Mouse (Mus musculus) limb, embryonic 14.5 days (tissue): ENCODE results near the gene Pibf1. TPM values are rescaled to one million over a fixed set of nuclear protein-coding genes. Genes with fewer than 3 reads are reported as not detected.

Experiments
- ATAC-seq: fragments of 200-750 bp; cut with Nextera tagmentation; 2 replicates; pipeline ENCODE4 v1.8.0; 2017; ENCODE audit warnings: low read depth, moderate number of reproducible peaks, moderate TSS enrichment; ENCODE audit not compliant: low FRiP score
- DNase-seq: peaks from one replicate; pipeline ENCODE4 v3.0.0-alpha.2; 2015; ENCODE audit warnings: low spot score
- H3K27ac ChIP-seq: fragments of 300-500 bp; sonication (generic); replicated peaks from 2 replicates; pipeline ENCODE4 v1.5.1; 2014; ENCODE audit warnings: low read depth, mild to moderate bottlenecking, low read length, moderate library complexity, mixed read lengths
- H3K27me3 ChIP-seq: fragments of 300-500 bp; sonication (generic); 2 replicates; pipeline ENCODE4 v1.6.1; 2014; ENCODE audit warnings: low read length, mixed read lengths; ENCODE audit not compliant: control insufficient read depth, insufficient read depth
- H3K36me3 ChIP-seq: fragments of 300-500 bp; sonication (generic); 2 replicates; pipeline ENCODE4 v1.6.1; 2014; ENCODE audit warnings: mild to moderate bottlenecking, low read length, moderate library complexity, mixed read lengths; ENCODE audit not compliant: control insufficient read depth, insufficient read depth
- H3K4me1 ChIP-seq: fragments of 300-500 bp; sonication (generic); 2 replicates; pipeline ENCODE4 v1.6.1; 2014; ENCODE audit warnings: antibody characterized with exemption, low read length, mixed read lengths; ENCODE audit not compliant: control insufficient read depth, insufficient read depth
- H3K4me2 ChIP-seq: fragments of 300-500 bp; sonication (generic); replicated peaks from 2 replicates; pipeline ENCODE4 v1.6.1; 2014; ENCODE audit warnings: low read depth, mild to moderate bottlenecking, low read length, moderate library complexity; ENCODE audit not compliant: severe bottlenecking
- H3K4me3 ChIP-seq: fragments of 300-500 bp; sonication (generic); replicated peaks from 2 replicates; pipeline ENCODE4 v1.5.1; 2014; ENCODE audit warnings: low read length
- H3K9ac ChIP-seq: fragments of 300-500 bp; sonication (generic); 2 replicates; pipeline ENCODE4 v1.6.1; 2014; ENCODE audit warnings: mild to moderate bottlenecking, low read depth, low read length, moderate library complexity; ENCODE audit not compliant: severe bottlenecking
- H3K9me3 ChIP-seq: fragments of 300-500 bp; sonication (generic); 2 replicates; pipeline ENCODE4 v1.6.1; 2016; ENCODE audit warnings: low read length; ENCODE audit not compliant: control insufficient read depth
- POLR2A ChIP-seq: fragments of 200-500 bp; IDR thresholded peaks from 2 replicates; pipeline ENCODE4 v1.8.0; 2012; ENCODE audit warnings: inconsistent platforms, mild to moderate bottlenecking, moderate library complexity, borderline replicate concordance; ENCODE audit not compliant: insufficient read depth, insufficient read length; ENCODE audit errors: extremely low read depth
- WGBS: fragments of 180-500 bp; shearing (Covaris S2); extraction: QIAGEN DNeasy Blood & Tissue Kit; methylation state at CpG from one replicate; pipeline ENCODE4 v1.1.7; 2014; 5-methylcytosine and 5-hydroxymethylcytosine counted together
- polyA plus RNA-seq, 2 experiments: library from polyadenylated mRNA; depleted of rRNA in 1 of 2; stranded (reverse) in 1 of 2; unstranded in 1 of 2; fragments of >200 nt; fragmentation: Nextera tagmentation in 1 of 2; extraction: Ambion mirVana in 1 of 2; gene quantifications; 2 replicates each; pipeline versions ENCODE4 v1.2.1 to v1.2.3; 2012 to 2014

Gene Pibf1
- polyA plus RNA-seq, 2 experiments: 9.8 to 14.5 TPM

DNA sequence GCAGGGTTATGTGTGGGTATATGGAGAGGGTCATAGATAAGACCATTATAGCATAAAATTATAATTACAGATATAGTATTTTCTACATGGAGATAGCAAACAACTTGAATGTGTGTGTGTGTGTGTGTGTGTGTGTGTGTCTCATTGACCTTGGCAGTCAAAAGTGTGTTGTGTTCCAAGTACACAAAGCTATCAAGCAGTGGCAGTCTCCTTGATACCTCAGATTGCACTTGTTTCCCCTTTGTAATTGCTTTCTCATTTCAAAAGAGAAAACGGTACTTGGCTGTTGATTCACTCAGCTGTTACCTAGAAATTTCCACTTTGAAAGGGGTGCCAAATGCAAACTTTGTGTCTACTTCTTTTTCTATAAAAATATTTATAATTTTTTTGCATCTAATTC, 28.3 kb downstream of the Pibf1 start:
- ATAC-seq (no peak), DNase-seq (no peak)
- H3K4me1 ChIP-seq: no peaks in the 10 kb centered on the region
- no peak for TF ChIP-seq POLR2A
- no peaks in the 10 kb centered on the region for H3K27me3 ChIP-seq
- WGBS: 93% methylated on average over 1 of the region's 1 CpGs
- H3K4me2 ChIP-seq: no peak overlapping the region
- no peak overlapping the region for H3K9ac ChIP-seq
- H3K4me3 ChIP-seq: no peak overlapping the region
- H3K36me3 ChIP-seq: 0 out of 2 replicates have a peak, but pooled peaks cover 7% of the 10 kb centered on the region
- H3K9me3 ChIP-seq: no peaks in the 10 kb centered on the region
- H3K27ac ChIP-seq: no peak overlapping the region

DNA sequence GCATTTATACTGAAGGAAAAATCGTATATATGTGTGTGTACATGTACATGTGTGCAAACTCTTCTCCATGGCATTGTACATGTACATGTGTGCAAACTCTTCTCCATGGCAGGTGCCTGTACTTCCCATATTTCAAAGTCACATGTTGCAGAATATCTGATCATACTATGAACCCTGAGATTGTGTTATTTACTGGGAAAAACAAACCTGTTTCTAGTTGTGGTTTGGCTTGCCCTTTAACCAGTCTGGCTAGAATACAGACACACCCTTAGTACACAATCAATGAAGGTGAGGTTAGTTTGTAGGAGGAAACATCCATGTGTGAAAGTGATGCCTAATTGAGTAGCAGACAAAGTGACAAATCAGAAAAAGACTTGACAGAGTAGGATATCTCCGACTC, 29.8 kb downstream of the Pibf1 start:
- H3K9me3 ChIP-seq: no peaks in the 10 kb centered on the region
- H3K27me3 ChIP-seq: no peaks in the 10 kb centered on the region
- TF ChIP-seq POLR2A: no peak
- peaks cover 8% of the 10 kb centered on the region; the same call in 1 of the 2 replicates for H3K36me3 ChIP-seq
- ATAC-seq: no peak
- no peak overlapping the region for H3K4me3 ChIP-seq
- WGBS: 91% methylated on average over 2 of the region's 2 CpGs
- H3K4me2 ChIP-seq: no peak overlapping the region
- no peak for DNase-seq
- no peaks in the 10 kb centered on the region for H3K4me1 ChIP-seq
- no peak overlapping the region for H3K9ac ChIP-seq
- H3K27ac ChIP-seq: no peak overlapping the region

DNA sequence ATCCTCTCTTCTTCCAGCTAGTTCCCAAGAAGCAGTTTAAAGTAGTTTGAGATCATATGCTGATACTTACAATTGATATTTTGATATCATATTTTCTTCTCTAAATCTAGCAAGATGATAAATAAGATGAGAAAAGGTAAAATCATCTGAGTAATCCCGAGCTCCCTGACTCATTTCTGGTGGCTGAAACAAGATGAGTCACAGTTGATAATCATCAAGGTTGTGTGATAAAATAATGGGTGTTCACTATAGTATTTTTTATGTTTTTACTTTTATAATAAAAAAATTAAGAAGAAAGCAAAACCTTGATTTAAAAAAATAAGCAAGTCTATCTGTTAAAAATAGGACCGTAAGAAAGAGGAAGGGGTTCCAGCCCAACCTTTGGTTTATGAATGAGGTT, 34.8 kb downstream of the Pibf1 start:
- Histone ChIP-seq H3K27me3 (no peaks in the 10 kb centered on the region), H3K9me3 (no peaks in the 10 kb centered on the region), H3K4me2 (no peak overlapping the region), H3K36me3 (peaks cover 17% of the 10 kb centered on the region), H3K27ac (no peak overlapping the region), H3K9ac (no peak overlapping the region), H3K4me1 (no peaks in the 10 kb centered on the region), H3K4me3 (no peak overlapping the region)
- TF ChIP-seq POLR2A: no peak
- DNase-seq: no peak
- no peak for ATAC-seq
- WGBS: 89% methylated on average over 2 of the region's 2 CpGs

DNA sequence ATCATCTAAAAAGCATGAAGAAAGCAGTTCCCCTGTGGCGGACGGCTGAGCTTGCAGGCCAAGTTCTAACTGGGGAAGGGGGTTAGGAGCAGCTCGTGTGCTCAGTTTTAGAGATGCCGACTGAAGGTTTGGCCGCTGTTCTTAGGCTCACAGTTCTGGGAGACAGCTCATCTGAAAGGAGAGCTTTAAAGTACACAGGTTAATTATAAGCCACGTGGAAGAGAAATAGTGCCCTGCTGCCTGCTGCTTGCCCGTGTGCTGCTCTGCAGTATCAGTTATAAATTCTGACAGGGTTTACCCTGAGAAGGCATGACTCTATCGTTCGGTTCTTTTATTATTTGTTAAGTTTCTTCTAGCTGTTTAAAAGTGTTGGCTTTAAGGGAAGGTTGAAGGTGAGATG, 36.5 kb downstream of the Pibf1 start:
- no peak for DNase-seq
- Histone ChIP-seq H3K4me2 (no peak overlapping the region), H3K36me3 (peaks cover 21% of the 10 kb centered on the region), H3K9ac (no peak overlapping the region), H3K4me1 (no peaks in the 10 kb centered on the region), H3K27ac (no peak overlapping the region), H3K27me3 (no peaks in the 10 kb centered on the region), H3K9me3 (no peaks in the 10 kb centered on the region), H3K4me3 (no peak overlapping the region)
- 85% methylated on average over 9 of the region's 9 CpGs for WGBS
- no peak for ATAC-seq
- TF ChIP-seq POLR2A: no peak

DNA sequence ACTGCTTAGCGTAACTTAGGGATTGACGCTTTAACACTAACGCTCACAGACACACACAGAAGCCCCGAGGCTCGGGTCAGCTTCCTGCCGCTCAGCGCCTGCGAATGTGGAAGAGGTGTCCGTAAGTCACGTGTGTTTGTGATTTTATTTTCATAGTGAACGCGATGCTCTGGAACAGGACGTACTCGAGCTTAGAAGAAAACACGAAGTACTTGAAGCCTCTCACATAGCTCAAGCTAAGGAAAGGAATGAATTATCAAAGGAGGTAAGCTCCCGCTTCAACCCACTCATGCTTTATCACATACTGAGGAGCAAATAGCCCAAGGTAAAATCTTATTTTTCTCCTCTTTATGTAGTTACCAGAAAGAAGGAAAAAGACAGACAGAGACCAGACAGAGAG, 37.1 kb downstream of the Pibf1 start:
- Histone ChIP-seq H3K4me3 (no peak overlapping the region), H3K27ac (no peak overlapping the region), H3K9ac (no peak overlapping the region), H3K9me3 (no peaks in the 10 kb centered on the region), H3K4me2 (no peak overlapping the region), H3K27me3 (no peaks in the 10 kb centered on the region), H3K4me1 (no peaks in the 10 kb centered on the region), H3K36me3 (peaks cover 21% of the 10 kb centered on the region)
- DNase-seq (no peak), ATAC-seq (no peak)
- no peak for TF ChIP-seq POLR2A
- WGBS: 85% methylated on average over 16 of the region's 16 CpGs

DNA sequence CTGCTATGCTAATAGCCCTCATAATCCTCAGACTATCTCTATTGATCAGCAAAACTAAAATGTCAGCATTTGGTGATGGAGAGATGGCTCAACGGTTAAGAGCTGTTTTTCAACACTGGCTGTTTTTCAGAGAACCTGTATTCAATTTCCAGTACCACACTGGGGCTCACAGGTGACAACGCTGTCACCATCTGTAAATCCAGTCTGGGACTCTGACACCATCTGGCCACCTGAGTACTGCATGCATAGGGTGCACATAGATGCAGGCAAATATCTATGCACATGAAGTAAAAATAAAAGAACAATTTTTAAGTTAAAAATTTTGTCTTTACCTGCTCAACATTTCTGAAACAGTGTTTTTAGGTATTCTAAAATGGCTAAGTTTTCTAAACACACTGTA, 40.8 kb downstream of the Pibf1 start:
- no peaks in the 10 kb centered on the region for H3K9me3 ChIP-seq
- H3K9ac ChIP-seq: no peak overlapping the region
- no peak for TF ChIP-seq POLR2A
- no peak overlapping the region for H3K27ac ChIP-seq
- peaks cover 16% of the 10 kb centered on the region for H3K36me3 ChIP-seq
- no peak for ATAC-seq
- no peak overlapping the region for H3K4me2 ChIP-seq
- no peak overlapping the region for H3K4me3 ChIP-seq
- no peak for DNase-seq
- 84% methylated on average over 2 of the region's 2 CpGs for WGBS
- H3K27me3 ChIP-seq: no peaks in the 10 kb centered on the region
- H3K4me1 ChIP-seq: no peaks in the 10 kb centered on the region
